Mouse (Mus musculus) liver, adult 2 months (tissue): ENCODE data around the gene Zfp704. TPM values are rescaled to one million over a fixed set of nuclear protein-coding genes. Genes with fewer than 3 reads are reported as not detected.

ENCODE experiments used
- DNase-seq: peaks from one replicate; pipeline ENCODE4 v3.0.0-alpha.2; 2011; ENCODE audit warnings: low read depth, low spot score; ENCODE audit errors: extremely low read depth
- H3K27ac ChIP-seq: fragments of 200-500 bp; replicated peaks from 2 replicates; pipeline ENCODE4 v1.5.1; 2012; ENCODE audit warnings: low read depth, mild to moderate bottlenecking, control low read depth, inconsistent platforms, low read length; ENCODE audit not compliant: insufficient read depth
- H3K27me3 ChIP-seq: fragments of 200-500 bp; 2 replicates; pipeline ENCODE4 v1.6.1; 2012; ENCODE audit warnings: mild to moderate bottlenecking, moderate library complexity, low read length, inconsistent platforms; ENCODE audit not compliant: control insufficient read depth, insufficient read depth
- H3K36me3 ChIP-seq: fragments of 200-500 bp; 2 replicates; pipeline ENCODE4 v1.6.1; 2012; ENCODE audit warnings: low read length, inconsistent platforms; ENCODE audit not compliant: control insufficient read depth, insufficient read depth
- H3K4me1 ChIP-seq: fragments of 200-500 bp; 2 replicates; pipeline ENCODE4 v1.6.1; 2011; ENCODE audit warnings: low read length; ENCODE audit not compliant: control insufficient read depth, insufficient read depth
- H3K4me3 ChIP-seq: fragments of 200-500 bp; 2 replicates; pipeline ENCODE4 v1.5.1; 2011; ENCODE audit warnings: low read depth, mild to moderate bottlenecking, control low read depth, low read length, moderate library complexity; ENCODE audit not compliant: insufficient read depth
- H3K79me2 ChIP-seq: fragments of 200-500 bp; 2 replicates; pipeline ENCODE4 v1.6.1; 2012; ENCODE audit warnings: inconsistent platforms, mild to moderate bottlenecking, low read length, moderate library complexity; ENCODE audit not compliant: control insufficient read depth, insufficient read depth
- H3K9ac ChIP-seq: fragments of 200-500 bp; 2 replicates; pipeline ENCODE4 v1.6.1; 2012; ENCODE audit warnings: low read depth, mild to moderate bottlenecking, control low read depth, inconsistent platforms, low read length
- CTCF ChIP-seq: fragments of 200-500 bp; IDR thresholded peaks from 2 replicates; pipeline ENCODE4 v1.5.1; 2011; ENCODE audit warnings: low read depth, low read length, control low read depth
- POLR2A ChIP-seq: fragments of 200-500 bp; IDR thresholded peaks from 2 replicates; pipeline ENCODE4 v1.6.1; 2011; ENCODE audit warnings: low read length, control low read depth; ENCODE audit not compliant: insufficient read depth; ENCODE audit errors: extremely low read depth
- WGBS: fragments of 180-500 bp; shearing (Covaris S2); methylation state at CpG from one replicate; pipeline ENCODE4 v1.1.7; 2018; 5-methylcytosine and 5-hydroxymethylcytosine counted together
- polyA plus RNA-seq: library from polyadenylated mRNA; depleted of rRNA; stranded (reverse); fragments of >200 nt; gene quantifications from 2 replicates; pipeline ENCODE4 v1.2.3, GENCODE M21; 2012
- total RNA-seq: library from RNA; depleted of rRNA; stranded (reverse); fragments of >200 nt; gene quantifications from 2 replicates; pipeline ENCODE4 v1.2.3, GENCODE M21; 2014

The Zfp704 gene
- total and polyA plus RNA-seq, 2 experiments, result 1.3 to 3.2 TPM

DNA sequence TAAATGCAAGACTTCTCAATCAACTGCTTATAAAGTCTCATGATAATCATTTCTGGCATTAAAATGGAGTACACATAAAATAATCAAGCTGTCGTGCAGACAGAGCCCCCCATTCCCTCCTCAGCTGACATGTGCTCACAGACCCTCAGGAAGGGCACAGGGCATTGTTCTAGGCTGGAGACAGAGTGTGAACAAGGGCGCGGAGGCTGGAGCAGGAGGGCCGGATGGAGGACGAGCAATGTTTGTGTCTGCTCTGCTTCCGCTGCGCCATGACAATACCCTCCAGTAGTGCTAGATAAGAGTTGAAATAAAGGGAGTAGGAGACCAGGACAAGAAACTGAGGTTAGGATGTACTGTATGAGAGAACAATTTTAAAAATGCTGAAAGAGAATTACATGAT is 46.3 kb downstream of the Zfp704 start:
- Histone ChIP-seq H3K36me3 (no peaks in the 10 kb centered on the region), H3K27me3 (no peaks in the 10 kb centered on the region), H3K27ac (no peak overlapping the region), H3K79me2 (0 out of 2 replicates have a peak, but pooled peaks cover 5% of the 10 kb centered on the region), H3K4me1 (no peaks in the 10 kb centered on the region), H3K4me3 (no peak overlapping the region), H3K9ac (no peak overlapping the region)
- 83% methylated on average over 7 of the region's 7 CpGs for WGBS
- DNase-seq, result no peak
- TF ChIP-seq CTCF (no peak), POLR2A (no peak)

DNA sequence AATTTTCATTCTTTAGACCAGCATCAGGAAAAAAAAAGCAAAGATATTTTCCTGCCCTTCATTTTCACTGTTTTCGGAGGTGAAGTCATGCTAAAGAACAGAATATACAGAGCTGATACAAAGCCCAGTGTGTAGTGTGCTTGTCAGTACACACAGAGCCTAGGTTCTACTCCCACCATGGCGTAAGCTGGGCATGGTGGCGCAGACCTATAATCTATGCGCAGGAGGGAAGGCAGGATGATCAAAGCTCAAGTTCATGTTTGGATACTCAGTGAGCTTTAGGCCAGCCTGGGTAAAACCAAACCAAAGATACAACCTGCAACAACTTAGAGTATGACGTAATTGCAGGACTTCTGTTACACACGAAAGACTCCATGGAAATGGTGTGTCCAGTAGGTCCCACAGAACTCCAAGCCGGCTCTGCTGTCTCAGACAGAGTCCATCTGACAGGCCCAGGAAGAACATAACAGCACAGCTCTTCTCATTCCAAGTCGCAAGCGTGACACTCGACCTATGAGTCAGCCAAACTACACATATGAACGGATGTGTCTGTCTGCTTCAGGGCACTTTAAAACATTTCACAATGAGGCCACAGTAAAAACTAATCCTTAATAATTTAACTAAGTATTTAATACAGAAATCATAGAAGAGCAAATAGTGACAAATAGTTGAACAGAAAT is 47.1 kb downstream of the Zfp704 start:
- TF ChIP-seq CTCF, result no peak
- TF ChIP-seq POLR2A, result no peak
- Histone ChIP-seq H3K27ac (no peak overlapping the region), H3K36me3 (no peaks in the 10 kb centered on the region), H3K4me3 (no peak overlapping the region), H3K27me3 (no peaks in the 10 kb centered on the region), H3K79me2 (0 out of 2 replicates have a peak, but pooled peaks cover 5% of the 10 kb centered on the region), H3K4me1 (no peaks in the 10 kb centered on the region), H3K9ac (no peak overlapping the region)
- peak; percentile 37 for DNase-seq
- 45% methylated on average over 11 of the region's 11 CpGs for WGBS

DNA sequence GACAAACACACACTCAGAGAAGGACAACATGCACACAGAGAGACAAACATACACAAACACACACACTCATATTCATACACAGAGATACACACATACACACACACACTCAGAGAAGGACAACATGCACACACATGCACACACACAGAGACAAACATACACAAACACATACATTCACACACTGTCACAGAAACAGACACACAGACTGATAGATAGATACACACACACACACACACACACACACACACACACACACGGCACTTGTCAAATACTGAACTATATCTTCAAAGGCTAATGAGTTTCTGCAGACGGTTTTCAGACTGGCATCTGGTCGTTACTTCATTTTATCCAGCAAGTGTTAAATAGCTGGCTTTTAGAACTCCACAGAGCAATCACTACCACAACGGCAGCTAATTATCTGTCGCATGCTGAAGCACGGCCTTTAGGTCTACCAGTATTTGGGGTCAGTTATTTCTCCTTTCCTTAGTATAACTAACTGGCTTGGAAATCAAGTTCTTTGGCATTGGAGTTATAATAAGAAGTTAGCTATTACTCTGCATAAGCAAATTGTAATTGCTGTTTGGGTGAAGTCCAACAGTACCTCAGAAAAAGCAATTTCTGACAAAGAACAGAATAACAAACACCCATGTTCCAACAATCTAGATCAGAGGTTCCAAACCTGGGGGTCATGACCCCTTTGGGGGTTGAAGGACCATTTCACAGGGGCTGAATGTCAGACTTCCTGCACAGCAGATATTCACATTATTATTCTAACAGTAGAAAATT is 51.9 kb downstream of the Zfp704 start:
- no peak for TF ChIP-seq POLR2A
- no peak for TF ChIP-seq CTCF
- Histone ChIP-seq H3K4me1 (no peaks in the 10 kb centered on the region), H3K27me3 (no peaks in the 10 kb centered on the region), H3K4me3 (no peak overlapping the region), H3K79me2 (peaks cover 5% of the 10 kb centered on the region; the same call in 1 of the 2 replicates), H3K9ac (no peak overlapping the region), H3K27ac (no peak overlapping the region), H3K36me3 (no peaks in the 10 kb centered on the region)
- 88% methylated on average over 6 of the region's 6 CpGs for WGBS
- no peak for DNase-seq

GRCm38 (mm10) chr3:9556137-9556536 is 53.7 kb downstream of the Zfp704 start:
- TF ChIP-seq POLR2A (no peak), CTCF (no peak)
- Histone ChIP-seq H3K27me3 (no peaks in the 10 kb centered on the region), H3K79me2 (peaks cover 5% of the 10 kb centered on the region; the same call in 1 of the 2 replicates), H3K4me1 (no peaks in the 10 kb centered on the region), H3K4me3 (no peak overlapping the region), H3K36me3 (no peaks in the 10 kb centered on the region), H3K27ac (no peak overlapping the region), H3K9ac (no peak overlapping the region)
- WGBS, result 37% methylated on average over 5 of the region's 5 CpGs
- DNase-seq, result peak; percentile 57

DNA sequence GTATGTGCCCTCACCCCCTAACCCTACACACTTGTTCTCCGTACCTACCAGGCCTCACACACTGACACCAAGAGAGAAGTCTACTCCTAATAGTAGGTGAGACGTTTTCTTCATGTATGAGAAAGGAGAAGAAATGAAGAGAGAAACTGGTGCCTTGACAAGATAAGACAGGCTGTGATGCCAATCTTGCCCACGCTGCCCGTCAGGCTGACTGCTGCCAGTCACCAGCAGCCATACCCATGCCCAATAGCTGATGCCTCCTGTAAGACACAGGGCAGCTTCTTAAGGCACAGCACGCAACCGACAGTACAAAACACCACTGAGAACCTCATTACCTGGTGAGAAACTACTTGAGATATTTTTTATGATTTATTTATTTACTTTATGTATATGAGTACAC is 55.0 kb downstream of the Zfp704 start:
- WGBS, result 97% methylated on average over 6 of the region's 6 CpGs
- DNase-seq, result no peak
- H3K79me2 ChIP-seq, result no peaks in the 10 kb centered on the region; the same call in 1 of the 2 replicates
- H3K36me3 ChIP-seq, result no peaks in the 10 kb centered on the region
- no peak overlapping the region for H3K9ac ChIP-seq
- no peak overlapping the region for H3K4me3 ChIP-seq
- no peaks in the 10 kb centered on the region for H3K27me3 ChIP-seq
- TF ChIP-seq CTCF, result no peak
- no peak for TF ChIP-seq POLR2A
- no peaks in the 10 kb centered on the region for H3K4me1 ChIP-seq
- H3K27ac ChIP-seq, result no peak overlapping the region

DNA sequence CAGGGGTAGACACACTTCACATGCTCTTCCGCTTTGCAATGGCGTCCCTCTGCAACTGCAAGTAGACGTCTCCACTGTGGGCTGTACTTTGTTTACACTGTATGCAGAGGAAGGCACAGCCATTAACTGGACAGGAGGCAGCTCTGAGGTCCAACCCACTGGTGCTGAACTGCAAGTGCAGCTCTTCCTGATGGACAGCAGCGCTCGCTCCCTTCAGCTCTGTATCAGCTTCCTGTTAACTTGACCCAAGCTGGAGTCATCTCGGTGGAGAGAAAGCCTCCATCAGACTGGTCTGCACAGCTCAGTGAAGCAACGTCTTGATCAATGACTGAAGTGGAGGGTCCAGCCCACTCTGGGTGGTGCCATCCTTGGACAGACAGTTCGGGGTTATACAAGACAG is 57.6 kb downstream of the Zfp704 start:
- Histone ChIP-seq H3K9ac (no peak overlapping the region), H3K79me2 (no peaks in the 10 kb centered on the region; the same call in 1 of the 2 replicates), H3K27me3 (no peaks in the 10 kb centered on the region), H3K27ac (no peak overlapping the region), H3K4me3 (no peak overlapping the region), H3K36me3 (no peaks in the 10 kb centered on the region), H3K4me1 (peaks cover under 1% of the 10 kb centered on the region; the same call in 1 of the 2 replicates)
- 58% methylated on average over 8 of the region's 8 CpGs for WGBS
- DNase-seq, result no peak
- TF ChIP-seq CTCF (no peak), POLR2A (no peak)
